Mouse (Mus musculus) adrenal gland, postnatal 14 days (tissue): ENCODE measurements around the gene Eif3b. TPM values are rescaled to one million over a fixed set of nuclear protein-coding genes. Genes with fewer than 3 reads are reported as not detected.

Experiments used
- DNase-seq: peaks from one replicate; pipeline ENCODE4 v3.0.0; 2021; ENCODE audit warnings: mixed read lengths
- microRNA-seq, 2 experiments: library from miRNA; unstranded; fragments of <30 nt; microRNA quantifications; one replicate each; pipeline ENCODE4 v1.2.0; 2021
- total RNA-seq: library from RNA; stranded (reverse); gene quantifications from 2 replicates; pipeline ENCODE4 v1.2.3, GENCODE M21; 2021

Eif3b gene
- total RNA-seq, 1 experiment from 2014 or later, result 154 TPM

- DNase-seq, result no peak
Measured at GRCm38 (mm10) chr5:140481458-140481857, 62.3 kb downstream of the Eif3b start.

- no peak for DNase-seq
Measured at GRCm38 (mm10) chr5:140491142-140491541, 72.0 kb downstream of the Eif3b start.

DNA sequence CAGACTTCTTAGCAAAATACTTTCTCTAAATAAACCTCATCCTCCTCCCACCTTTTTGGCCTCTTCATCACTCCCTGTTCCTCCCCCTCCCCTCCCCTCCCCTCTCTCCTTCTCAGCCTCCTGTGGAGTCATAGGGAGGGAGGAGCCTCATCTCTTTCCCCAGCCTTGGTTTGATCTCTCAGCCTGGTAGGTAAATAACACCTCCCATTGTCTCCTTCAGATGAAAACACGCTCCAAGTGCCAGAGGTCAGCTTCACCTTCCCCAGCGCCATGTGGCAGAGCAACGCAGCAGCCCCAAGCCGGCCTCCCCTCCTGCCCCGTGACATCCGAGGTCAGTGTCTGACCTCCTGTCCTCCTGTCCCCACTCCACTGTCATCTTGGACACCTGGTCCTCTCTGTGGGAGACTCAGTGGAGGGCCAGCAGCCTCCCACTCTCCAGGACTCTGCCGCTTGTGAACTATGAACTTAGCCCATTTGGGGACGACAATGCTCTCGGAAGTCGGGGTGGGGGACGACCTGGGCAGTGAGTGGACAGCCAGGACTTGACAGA lies 73.6 kb downstream of the Eif3b start:
- no peak for DNase-seq

Small RNA genes within 50 kb of the gene (microRNA-seq; reads per million reads assigned to microRNA genes)
- 0 reads per million in 2 experiments for gene Mir7038

Other genes starting within 250 kb of the Eif3b start
- gene Mad1l1, start 97.8 kb upstream of the Eif3b start, total RNA-seq, result 19.1 and 21.5 TPM in 2 replicates
- gene Nudt1, start 97.7 kb upstream of the Eif3b start, total RNA-seq, result 15.9 and 21.1 TPM in 2 replicates
- 11.2 and 13.9 TPM in 2 replicates for gene Mrm2, start 87.4 kb upstream of the Eif3b start, total RNA-seq
- gene Snx8, start 30.1 kb upstream of the Eif3b start, total RNA-seq, result 17.7 and 26.1 TPM in 2 replicates
- gene Gm4869, start 26.3 kb downstream of the Eif3b start, total RNA-seq, result not detected in 2 replicates
- gene Chst12, start 86.2 kb downstream of the Eif3b start, total RNA-seq, result 8.3 and 12.9 TPM in 2 replicates
- gene Grifin, start 145.7 kb downstream of the Eif3b start, total RNA-seq, result not detected in 2 replicates
- gene Lfng, start 188.0 kb downstream of the Eif3b start, total RNA-seq, result 13.7 and 26.8 TPM in 2 replicates
- 72.5 and 83.6 TPM in 2 replicates for gene Ttyh3, start 229.7 kb downstream of the Eif3b start, total RNA-seq